Mouse (Mus musculus) embryonic facial prominence, embryonic 10.5 days (tissue): ENCODE results near the gene Prdm10. TPM values are rescaled to one million over a fixed set of nuclear protein-coding genes. Genes with fewer than 3 reads are reported as not detected.
A peak's percentile ranks its signal among the peaks of the same experiment; 100 is the strongest.

ENCODE experiments used
- DNase-seq: peaks from one replicate; pipeline ENCODE4 v3.0.0-alpha.2; 2017; ENCODE audit warnings: low spot score
- H3K27ac ChIP-seq: fragments of 300-500 bp; sonication (generic); replicated peaks from 2 replicates; pipeline ENCODE4 v1.5.1; 2016; ENCODE audit warnings: mild to moderate bottlenecking
- H3K27me3 ChIP-seq: fragments of 300-500 bp; sonication (generic); replicated peaks from 2 replicates; pipeline ENCODE4 v1.6.1; 2016; ENCODE audit warnings: low read depth, mild to moderate bottlenecking; ENCODE audit not compliant: poor library complexity, severe bottlenecking
- H3K36me3 ChIP-seq: fragments of 300-500 bp; sonication (generic); replicated peaks from 2 replicates; pipeline ENCODE4 v1.6.1; 2016; ENCODE audit warnings: mild to moderate bottlenecking, moderate library complexity
- H3K4me1 ChIP-seq: fragments of 300-500 bp; sonication (generic); 2 replicates; pipeline ENCODE4 v1.6.1; 2016
- H3K4me3 ChIP-seq: fragments of 300-500 bp; sonication (generic); 2 replicates; pipeline ENCODE4 v1.5.1; 2016; ENCODE audit warnings: mild to moderate bottlenecking, moderate library complexity
- H3K9me3 ChIP-seq: fragments of 300-500 bp; sonication (generic); 2 replicates; pipeline ENCODE4 v1.6.1; 2016; ENCODE audit warnings: mild to moderate bottlenecking
- WGBS: fragments of 180-500 bp; shearing (Covaris S2); methylation state at CpG from one replicate; pipeline ENCODE4 v1.1.7; 2016; 5-methylcytosine and 5-hydroxymethylcytosine counted together
- polyA plus RNA-seq: library from polyadenylated mRNA; unstranded; fragments of >200 nt; fragmentation: Nextera tagmentation; extraction: Ambion mirVana; gene quantifications from 2 replicates; pipeline ENCODE4 v1.2.1, GENCODE M21; 2016

Gene Prdm10
- polyA plus RNA-seq, 1 experiment from 2014 or later = 8.3 TPM

DNA sequence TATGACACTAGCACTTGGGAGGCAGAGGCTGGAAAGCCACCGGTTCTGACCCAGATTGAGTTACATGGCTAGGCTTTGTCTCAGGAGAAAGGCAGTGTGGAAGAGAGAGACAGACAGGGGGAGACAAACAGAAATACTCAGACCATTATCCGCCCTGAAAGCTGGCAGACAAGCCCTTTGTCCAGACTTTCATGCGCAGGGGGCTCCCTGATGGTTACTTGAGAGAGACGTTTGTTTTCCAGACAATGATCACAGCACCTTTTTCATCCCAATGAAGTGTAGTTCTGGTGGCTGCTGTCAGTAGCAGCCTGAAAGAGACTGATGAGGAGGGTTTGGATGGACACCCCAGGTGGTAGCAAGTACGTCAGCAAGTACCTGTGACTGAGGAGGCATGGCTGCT, 38.6 kb downstream of the Prdm10 start:
- no peak for DNase-seq
- no peaks in the 10 kb centered on the region for H3K9me3 ChIP-seq
- WGBS = 57% methylated on average over 5 of the region's 5 CpGs
- H3K27me3 ChIP-seq = no peaks in the 10 kb centered on the region
- H3K36me3 ChIP-seq = peaks cover 9% of the 10 kb centered on the region; the same call in 1 of the 2 replicates
- H3K27ac ChIP-seq = peak overlapping the region; percentile 40; the same call in 1 of the 2 replicates
- H3K4me1 ChIP-seq = peaks cover 23% of the 10 kb centered on the region
- H3K4me3 ChIP-seq = no peak overlapping the region

DNA sequence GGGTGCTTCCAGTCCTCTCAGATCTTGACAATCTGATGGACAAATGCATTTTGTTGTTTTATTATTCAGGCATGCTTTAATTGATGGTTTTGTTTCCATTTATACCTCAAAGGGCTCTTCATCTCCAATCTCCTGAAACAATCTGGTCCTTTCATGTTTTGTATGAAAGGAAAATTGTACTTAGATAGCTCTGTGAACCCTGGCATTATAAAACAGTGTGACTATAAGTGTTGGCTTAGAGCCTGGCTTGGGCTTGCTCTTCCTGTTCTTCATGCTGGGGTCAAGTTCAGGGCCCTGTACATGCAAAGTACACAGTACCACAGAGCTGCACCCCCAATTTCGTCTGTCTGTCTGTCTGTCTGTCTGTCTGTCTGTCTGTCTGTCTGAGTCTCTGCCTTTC, 40.4 kb downstream of the Prdm10 start:
- Histone ChIP-seq H3K36me3 (peaks cover 13% of the 10 kb centered on the region; the same call in 1 of the 2 replicates), H3K9me3 (no peaks in the 10 kb centered on the region), H3K27ac (peak overlapping the region; percentile 55), H3K4me3 (no peak overlapping the region), H3K4me1 (peaks cover 27% of the 10 kb centered on the region), H3K27me3 (no peaks in the 10 kb centered on the region)
- DNase-seq = no peak
- 55% methylated on average over 1 of the region's 1 CpGs for WGBS

GRCm38 (mm10) chr9:31321526-31321925, 41.2 kb downstream of the Prdm10 start:
- Histone ChIP-seq H3K4me1 (peaks cover 32% of the 10 kb centered on the region), H3K4me3 (no peak overlapping the region), H3K27ac (peak overlapping the region; percentile 55; the same call in 1 of the 2 replicates), H3K36me3 (0 out of 2 replicates have a peak, but pooled peaks cover 12% of the 10 kb centered on the region), H3K9me3 (no peaks in the 10 kb centered on the region), H3K27me3 (no peaks in the 10 kb centered on the region)
- WGBS = 56% methylated on average over 4 of the region's 4 CpGs
- no peak for DNase-seq

DNA sequence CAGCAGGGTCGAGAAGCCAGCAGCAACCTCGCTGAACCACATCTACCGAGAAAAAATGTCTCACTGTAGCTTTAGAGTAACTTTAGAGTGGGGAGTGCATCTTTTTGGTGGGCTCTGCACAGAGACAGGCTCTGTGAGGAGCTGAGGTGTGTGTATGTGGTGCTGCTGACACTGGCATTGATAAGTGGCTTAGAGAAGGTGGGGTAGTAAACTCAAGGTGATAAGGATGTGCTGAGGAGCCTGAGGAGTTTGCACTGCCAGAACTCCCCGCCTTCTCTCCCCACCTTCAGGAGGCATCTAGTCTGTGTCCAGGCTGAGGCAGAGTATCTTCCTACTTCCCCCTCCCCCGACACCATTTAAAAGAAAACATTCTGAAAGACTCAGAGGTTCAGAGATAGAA, 41.8 kb downstream of the Prdm10 start:
- no peak for DNase-seq
- Histone ChIP-seq H3K27ac (peak overlapping the region; percentile 55), H3K9me3 (no peaks in the 10 kb centered on the region), H3K4me3 (no peak overlapping the region), H3K27me3 (no peaks in the 10 kb centered on the region), H3K4me1 (peaks cover 32% of the 10 kb centered on the region), H3K36me3 (peaks cover 13% of the 10 kb centered on the region; the same call in 1 of the 2 replicates)
- 80% methylated on average over 5 of the region's 5 CpGs for WGBS

- Histone ChIP-seq H3K4me1 (peaks cover 4% of the 10 kb centered on the region; the same call in 1 of the 2 replicates), H3K4me3 (no peak overlapping the region), H3K27me3 (no peaks in the 10 kb centered on the region), H3K9me3 (no peaks in the 10 kb centered on the region), H3K36me3 (peaks cover 40% of the 10 kb centered on the region), H3K27ac (no peak overlapping the region)
- 80% methylated on average over 3 of the region's 3 CpGs for WGBS
- no peak for DNase-seq
Measured at GRCm38 (mm10) chr9:31330816-31331215, 50.5 kb downstream of the Prdm10 start.

DNA sequence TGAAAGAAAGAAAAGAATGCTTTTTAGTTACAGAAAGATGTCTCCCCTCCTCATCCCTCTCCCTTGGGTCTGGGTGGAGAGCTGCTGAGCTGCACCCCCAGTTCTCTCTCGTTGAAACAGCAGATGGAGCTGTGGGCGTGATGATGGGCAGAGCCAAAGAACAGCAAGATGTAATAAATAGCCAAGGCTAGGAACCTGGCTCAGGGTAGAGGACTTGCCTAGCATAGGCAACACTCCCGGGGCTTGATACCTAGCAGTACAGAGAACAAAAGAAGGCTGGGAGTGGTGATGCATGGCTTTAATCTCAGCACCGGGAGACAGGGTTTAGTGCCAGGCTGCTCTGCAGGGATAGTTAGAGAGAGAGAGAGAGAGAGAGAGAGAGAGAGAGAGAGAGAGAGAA, 50.9 kb downstream of the Prdm10 start:
- no peaks in the 10 kb centered on the region for H3K9me3 ChIP-seq
- 62% methylated on average over 4 of the region's 4 CpGs for WGBS
- no peak for DNase-seq
- H3K36me3 ChIP-seq = peaks cover 42% of the 10 kb centered on the region
- H3K4me1 ChIP-seq = 0 out of 2 replicates have a peak, but pooled peaks cover under 1% of the 10 kb centered on the region
- H3K4me3 ChIP-seq = no peak overlapping the region
- no peaks in the 10 kb centered on the region for H3K27me3 ChIP-seq
- H3K27ac ChIP-seq = no peak overlapping the region

DNA sequence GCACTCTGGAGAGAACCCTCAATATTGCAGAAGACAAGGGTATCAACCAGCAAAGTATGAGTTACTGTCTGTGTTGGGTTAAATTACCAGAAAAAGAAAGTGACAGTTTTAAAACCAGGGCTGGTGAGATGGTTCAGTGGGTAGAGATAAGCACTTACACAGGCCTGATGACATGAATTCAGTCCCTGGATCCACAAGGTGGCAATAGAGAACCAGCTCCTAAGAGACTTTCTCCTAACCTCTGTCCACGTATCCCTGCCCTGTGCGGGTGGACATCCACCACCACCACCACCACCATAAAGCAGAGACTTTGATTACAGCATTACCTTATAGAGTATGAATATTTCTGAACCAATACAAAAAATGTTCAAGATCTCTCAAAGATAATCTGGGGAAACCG, 51.6 kb downstream of the Prdm10 start:
- H3K27me3 ChIP-seq = no peaks in the 10 kb centered on the region
- no peak overlapping the region for H3K27ac ChIP-seq
- H3K9me3 ChIP-seq = no peaks in the 10 kb centered on the region
- H3K36me3 ChIP-seq = peaks cover 44% of the 10 kb centered on the region
- 68% methylated on average over 3 of the region's 3 CpGs for WGBS
- no peak for DNase-seq
- H3K4me1 ChIP-seq = no peaks in the 10 kb centered on the region
- H3K4me3 ChIP-seq = no peak overlapping the region

- no peak for DNase-seq
- H3K36me3 ChIP-seq = peaks cover 39% of the 10 kb centered on the region
- H3K9me3 ChIP-seq = no peaks in the 10 kb centered on the region
- H3K4me3 ChIP-seq = no peak overlapping the region
- H3K4me1 ChIP-seq = no peaks in the 10 kb centered on the region
- no peaks in the 10 kb centered on the region for H3K27me3 ChIP-seq
- H3K27ac ChIP-seq = no peak overlapping the region
Measured at GRCm38 (mm10) chr9:31332826-31333225, 52.5 kb downstream of the Prdm10 start.

DNA sequence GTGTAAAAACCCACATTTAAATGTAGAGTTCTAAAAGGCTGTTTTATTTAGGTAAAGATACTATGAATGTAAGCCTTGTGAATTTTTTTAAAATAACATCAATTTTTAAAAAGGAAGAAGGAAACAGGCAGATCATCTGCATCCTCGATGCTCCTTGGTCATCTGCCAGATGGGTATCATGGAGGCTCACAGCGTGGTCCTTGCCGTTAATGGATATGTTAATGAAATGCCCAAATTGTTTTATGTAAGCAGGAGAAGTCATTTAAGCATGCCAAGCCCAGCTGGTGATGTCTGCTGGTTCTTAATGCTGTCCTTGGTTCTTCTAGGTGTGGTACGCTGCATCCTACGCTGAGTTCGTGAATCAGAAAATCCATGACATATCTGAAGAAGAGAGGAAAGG, 54.7 kb downstream of the Prdm10 start:
- H3K4me1 ChIP-seq = no peaks in the 10 kb centered on the region
- no peak for DNase-seq
- H3K27me3 ChIP-seq = no peaks in the 10 kb centered on the region
- WGBS = 96% methylated on average over 6 of the region's 6 CpGs
- H3K36me3 ChIP-seq = peaks cover 25% of the 10 kb centered on the region
- no peaks in the 10 kb centered on the region for H3K9me3 ChIP-seq
- H3K27ac ChIP-seq = no peak overlapping the region
- no peak overlapping the region for H3K4me3 ChIP-seq

- DNase-seq = no peak
- Histone ChIP-seq H3K4me3 (no peak overlapping the region), H3K9me3 (no peaks in the 10 kb centered on the region), H3K27ac (no peak overlapping the region), H3K36me3 (peaks cover 22% of the 10 kb centered on the region), H3K27me3 (no peaks in the 10 kb centered on the region), H3K4me1 (peaks cover 5% of the 10 kb centered on the region)
- 73% methylated on average over 11 of the region's 11 CpGs for WGBS
Measured at GRCm38 (mm10) chr9:31344289-31344831, 64.0 kb downstream of the Prdm10 start.

DNA sequence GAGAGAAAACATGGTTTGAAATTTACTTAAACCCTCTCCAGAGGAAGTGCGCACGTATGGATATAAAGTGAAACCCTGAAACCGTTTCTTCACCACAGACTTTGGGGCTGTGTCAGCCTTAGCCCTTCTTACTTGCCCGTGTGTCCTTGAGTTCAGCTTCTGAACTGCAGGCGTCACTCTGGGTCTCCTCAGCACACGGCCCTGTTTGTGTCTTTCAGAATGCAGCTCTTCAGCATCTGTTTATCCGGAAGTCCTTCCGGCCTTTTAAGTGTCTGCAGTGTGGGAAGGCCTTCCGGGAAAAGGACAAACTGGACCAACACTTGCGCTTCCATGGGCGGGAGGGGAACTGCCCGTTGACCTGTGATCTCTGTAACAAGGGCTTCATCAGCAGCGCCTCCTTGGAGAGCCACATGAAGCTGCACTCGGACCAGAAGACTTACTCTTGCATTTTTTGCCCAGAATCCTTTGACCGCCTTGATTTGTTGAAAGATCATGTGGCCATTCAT, 66.3 kb downstream of the Prdm10 start:
- no peak overlapping the region for H3K4me3 ChIP-seq
- H3K36me3 ChIP-seq = peaks cover 15% of the 10 kb centered on the region
- H3K27me3 ChIP-seq = no peaks in the 10 kb centered on the region
- no peaks in the 10 kb centered on the region for H3K9me3 ChIP-seq
- H3K27ac ChIP-seq = no peak overlapping the region
- DNase-seq = no peak
- peaks cover 5% of the 10 kb centered on the region for H3K4me1 ChIP-seq
- WGBS = 76% methylated on average over 15 of the region's 15 CpGs

GRCm38 (mm10) chr9:31348458-31348857, 68.1 kb downstream of the Prdm10 start:
- Histone ChIP-seq H3K4me3 (no peak overlapping the region), H3K4me1 (peaks cover 5% of the 10 kb centered on the region), H3K27ac (no peak overlapping the region; the same call in 1 of the 2 replicates), H3K36me3 (peaks cover 19% of the 10 kb centered on the region), H3K9me3 (no peaks in the 10 kb centered on the region), H3K27me3 (no peaks in the 10 kb centered on the region)
- 86% methylated on average over 4 of the region's 4 CpGs for WGBS
- no peak for DNase-seq

GRCm38 (mm10) chr9:31348915-31349314, 68.6 kb downstream of the Prdm10 start:
- peak; percentile 74 for DNase-seq
- H3K36me3 ChIP-seq = peaks cover 21% of the 10 kb centered on the region
- WGBS = 73% methylated on average over 11 of the region's 11 CpGs
- no peaks in the 10 kb centered on the region for H3K9me3 ChIP-seq
- peaks cover 5% of the 10 kb centered on the region for H3K4me1 ChIP-seq
- H3K27me3 ChIP-seq = no peaks in the 10 kb centered on the region
- H3K27ac ChIP-seq = no peak overlapping the region
- no peak overlapping the region for H3K4me3 ChIP-seq
